Mouse (Mus musculus): ENCODE data around the gene Ggta1. TPM values are rescaled to one million over a fixed set of nuclear protein-coding genes. Genes with fewer than 3 reads are reported as not detected.

The Ggta1 gene
- polyA plus RNA-seq, 1 experiment from 2014 or later, result 6.3 TPM

- Histone ChIP-seq H3K9me3 (ENCODE audit: control insufficient read depth, low read length) (no peaks in the 10 kb centered on the region), H3K9ac (ENCODE audit: low read length) (no peak overlapping the region), H3K4me2 (no peak overlapping the region), H3K36me3 (ENCODE audit: control insufficient read depth, insufficient read depth, low read length) (no peaks in the 10 kb centered on the region), H3K27ac (ENCODE audit: low read depth, low read length) (no peak overlapping the region), H3K4me3 (ENCODE audit: low read depth, low read length) (no peak overlapping the region), H3K4me1 (ENCODE audit: control insufficient read depth, insufficient read depth, low read length) (no peaks in the 10 kb centered on the region), H3K27me3 (ENCODE audit: control insufficient read depth, insufficient read depth, low read length) (no peaks in the 10 kb centered on the region)
- WGBS, result 40% methylated on average over 2 of the region's 2 CpGs
- ATAC-seq (ENCODE audit: low FRiP score) (no peak), DNase-seq (ENCODE audit: low spot score, missing footprints) (peak; percentile 54)
Observed at GRCm38 (mm10) chr2:35427559-35427958, 35.5 kb downstream of the Ggta1 start.

- no peak overlapping the region for H3K4me2 ChIP-seq
- H3K9me3 ChIP-seq (ENCODE audit: control insufficient read depth, low read length), result no peaks in the 10 kb centered on the region
- no peaks in the 10 kb centered on the region for H3K27me3 ChIP-seq (ENCODE audit: control insufficient read depth, insufficient read depth, low read length)
- no peak overlapping the region for H3K9ac ChIP-seq (ENCODE audit: low read length)
- H3K4me3 ChIP-seq (ENCODE audit: low read depth, low read length), result no peak overlapping the region
- no peak for ATAC-seq (ENCODE audit: low FRiP score)
- no peaks in the 10 kb centered on the region for H3K4me1 ChIP-seq (ENCODE audit: control insufficient read depth, insufficient read depth, low read length)
- WGBS, result 97% methylated on average over 1 of the region's 1 CpGs
- H3K27ac ChIP-seq (ENCODE audit: low read depth, low read length), result no peak overlapping the region
- no peaks in the 10 kb centered on the region for H3K36me3 ChIP-seq (ENCODE audit: control insufficient read depth, insufficient read depth, low read length)
- no peak for DNase-seq (ENCODE audit: low spot score, missing footprints)
Observed at GRCm38 (mm10) chr2:35423711-35424339, 39.2 kb downstream of the Ggta1 start.

GRCm38 (mm10) chr2:35422384-35422783, 40.6 kb downstream of the Ggta1 start:
- Histone ChIP-seq H3K27ac (ENCODE audit: low read depth, low read length) (no peak overlapping the region), H3K27me3 (ENCODE audit: control insufficient read depth, insufficient read depth, low read length) (no peaks in the 10 kb centered on the region), H3K9ac (ENCODE audit: low read length) (no peak overlapping the region), H3K4me1 (ENCODE audit: control insufficient read depth, insufficient read depth, low read length) (no peaks in the 10 kb centered on the region), H3K4me2 (no peak overlapping the region), H3K36me3 (ENCODE audit: control insufficient read depth, insufficient read depth, low read length) (no peaks in the 10 kb centered on the region), H3K9me3 (ENCODE audit: control insufficient read depth, low read length) (no peaks in the 10 kb centered on the region), H3K4me3 (ENCODE audit: low read depth, low read length) (no peak overlapping the region)
- ATAC-seq (ENCODE audit: low FRiP score) (no peak), DNase-seq (ENCODE audit: low spot score, missing footprints) (no peak)
- 94% methylated on average over 3 of the region's 3 CpGs for WGBS

GRCm38 (mm10) chr2:35420681-35421080, 42.4 kb downstream of the Ggta1 start:
- WGBS, result 85% methylated on average over 1 of the region's 1 CpGs
- DNase-seq (ENCODE audit: low spot score, missing footprints) (peak; percentile 41), ATAC-seq (ENCODE audit: low FRiP score) (no peak)

GRCm38 (mm10) chr2:35419671-35420070, 43.4 kb downstream of the Ggta1 start:
- Histone ChIP-seq H3K9ac (ENCODE audit: low read length) (no peak overlapping the region), H3K27me3 (ENCODE audit: control insufficient read depth, insufficient read depth, low read length) (no peaks in the 10 kb centered on the region), H3K27ac (ENCODE audit: low read depth, low read length) (no peak overlapping the region), H3K4me2 (no peak overlapping the region), H3K4me1 (ENCODE audit: control insufficient read depth, insufficient read depth, low read length) (no peaks in the 10 kb centered on the region), H3K36me3 (ENCODE audit: control insufficient read depth, insufficient read depth, low read length) (no peaks in the 10 kb centered on the region), H3K4me3 (ENCODE audit: low read depth, low read length) (no peak overlapping the region), H3K9me3 (ENCODE audit: control insufficient read depth, low read length) (no peaks in the 10 kb centered on the region)
- WGBS, result 91% methylated on average over 2 of the region's 2 CpGs
- no peak for ATAC-seq (ENCODE audit: low FRiP score)
- DNase-seq (ENCODE audit: low spot score, missing footprints), result peak; percentile 44

More at GRCm38 (mm10) chr2:35420681-35421080, 42.4 kb downstream of the Ggta1 start:
- Histone ChIP-seq H3K4me2 (no peak overlapping the region), H3K4me1 (ENCODE audit: control insufficient read depth, insufficient read depth, low read length) (no peaks in the 10 kb centered on the region), H3K27me3 (ENCODE audit: control insufficient read depth, insufficient read depth, low read length) (no peaks in the 10 kb centered on the region), H3K27ac (ENCODE audit: low read depth, low read length) (no peak overlapping the region), H3K9ac (ENCODE audit: low read length) (no peak overlapping the region), H3K36me3 (ENCODE audit: control insufficient read depth, insufficient read depth, low read length) (no peaks in the 10 kb centered on the region), H3K4me3 (ENCODE audit: low read depth, low read length) (no peak overlapping the region), H3K9me3 (ENCODE audit: control insufficient read depth, low read length) (no peaks in the 10 kb centered on the region)

GRCm38 (mm10) chr2:35419243-35419642, 43.8 kb downstream of the Ggta1 start:
- no peak for ATAC-seq (ENCODE audit: low FRiP score)
- Histone ChIP-seq H3K27me3 (ENCODE audit: control insufficient read depth, insufficient read depth, low read length) (no peaks in the 10 kb centered on the region), H3K4me1 (ENCODE audit: control insufficient read depth, insufficient read depth, low read length) (no peaks in the 10 kb centered on the region), H3K27ac (ENCODE audit: low read depth, low read length) (no peak overlapping the region), H3K9me3 (ENCODE audit: control insufficient read depth, low read length) (no peaks in the 10 kb centered on the region), H3K4me2 (no peak overlapping the region), H3K9ac (ENCODE audit: low read length) (no peak overlapping the region), H3K36me3 (ENCODE audit: control insufficient read depth, insufficient read depth, low read length) (no peaks in the 10 kb centered on the region), H3K4me3 (ENCODE audit: low read depth, low read length) (no peak overlapping the region)
- DNase-seq (ENCODE audit: low spot score, missing footprints), result peak; percentile 33
- WGBS, result 94% methylated on average over 4 of the region's 4 CpGs

GRCm38 (mm10) chr2:35417231-35417630, 45.8 kb downstream of the Ggta1 start:
- no peak overlapping the region for H3K4me3 ChIP-seq (ENCODE audit: low read depth, low read length)
- H3K4me1 ChIP-seq (ENCODE audit: control insufficient read depth, insufficient read depth, low read length), result no peaks in the 10 kb centered on the region
- H3K9ac ChIP-seq (ENCODE audit: low read length), result no peak overlapping the region
- DNase-seq (ENCODE audit: low spot score, missing footprints), result peak; percentile 44
- ATAC-seq (ENCODE audit: low FRiP score), result no peak
- H3K4me2 ChIP-seq, result no peak overlapping the region
- no peaks in the 10 kb centered on the region for H3K9me3 ChIP-seq (ENCODE audit: control insufficient read depth, low read length)
- H3K27me3 ChIP-seq (ENCODE audit: control insufficient read depth, insufficient read depth, low read length), result no peaks in the 10 kb centered on the region
- no peaks in the 10 kb centered on the region for H3K36me3 ChIP-seq (ENCODE audit: control insufficient read depth, insufficient read depth, low read length)
- no peak overlapping the region for H3K27ac ChIP-seq (ENCODE audit: low read depth, low read length)
- 84% methylated on average over 1 of the region's 1 CpGs for WGBS

- WGBS, result 87% methylated on average over 6 of the region's 6 CpGs
- no peak overlapping the region for H3K4me3 ChIP-seq (ENCODE audit: low read depth, low read length)
- no peaks in the 10 kb centered on the region for H3K27me3 ChIP-seq (ENCODE audit: control insufficient read depth, insufficient read depth, low read length)
- H3K9me3 ChIP-seq (ENCODE audit: control insufficient read depth, low read length), result no peaks in the 10 kb centered on the region
- no peak overlapping the region for H3K4me2 ChIP-seq
- H3K27ac ChIP-seq (ENCODE audit: low read depth, low read length), result no peak overlapping the region
- H3K36me3 ChIP-seq (ENCODE audit: control insufficient read depth, insufficient read depth, low read length), result no peaks in the 10 kb centered on the region
- ATAC-seq (ENCODE audit: low FRiP score) (no peak), DNase-seq (ENCODE audit: low spot score, missing footprints) (peak; percentile 39)
- H3K4me1 ChIP-seq (ENCODE audit: control insufficient read depth, insufficient read depth, low read length), result no peaks in the 10 kb centered on the region
- no peak overlapping the region for H3K9ac ChIP-seq (ENCODE audit: low read length)
Observed at GRCm38 (mm10) chr2:35416473-35416872, 46.6 kb downstream of the Ggta1 start.

- 94% methylated on average over 3 of the region's 3 CpGs for WGBS
- H3K9me3 ChIP-seq (ENCODE audit: control insufficient read depth, low read length), result no peaks in the 10 kb centered on the region
- H3K4me3 ChIP-seq (ENCODE audit: low read depth, low read length), result no peak overlapping the region
- no peaks in the 10 kb centered on the region for H3K36me3 ChIP-seq (ENCODE audit: control insufficient read depth, insufficient read depth, low read length)
- H3K9ac ChIP-seq (ENCODE audit: low read length), result no peak overlapping the region
- ATAC-seq (ENCODE audit: low FRiP score) (no peak), DNase-seq (ENCODE audit: low spot score, missing footprints) (no peak)
- no peak overlapping the region for H3K4me2 ChIP-seq
- H3K4me1 ChIP-seq (ENCODE audit: control insufficient read depth, insufficient read depth, low read length), result no peaks in the 10 kb centered on the region
- no peaks in the 10 kb centered on the region for H3K27me3 ChIP-seq (ENCODE audit: control insufficient read depth, insufficient read depth, low read length)
- no peak overlapping the region for H3K27ac ChIP-seq (ENCODE audit: low read depth, low read length)
Observed at GRCm38 (mm10) chr2:35412810-35413209, 50.2 kb downstream of the Ggta1 start.
